Mouse (Mus musculus) forebrain, embryonic 12.5 days (tissue): ENCODE measurements at regions not wholly inside any gene's neighbourhood (a gene's known extent, or its start where the extent isn't known, plus 50 kb on each side); places are given as distances from the start of the nearest gene placed in this dataset.

ENCODE experiments used
- ATAC-seq: fragments of 200-750 bp; cut with Nextera tagmentation; 2 replicates; pipeline ENCODE4 v1.8.0; 2017; ENCODE audit warnings: moderate TSS enrichment; ENCODE audit not compliant: low FRiP score
- H3K27ac ChIP-seq: fragments of 300-500 bp; sonication (generic); 2 replicates; pipeline ENCODE4 v1.5.1; 2016; ENCODE audit warnings: mild to moderate bottlenecking
- H3K27me3 ChIP-seq: fragments of 300-500 bp; sonication (generic); 2 replicates; pipeline ENCODE4 v1.6.1; 2016; ENCODE audit warnings: mild to moderate bottlenecking
- H3K36me3 ChIP-seq: fragments of 300-500 bp; sonication (generic); replicated peaks from 2 replicates; pipeline ENCODE4 v1.6.1; 2016; ENCODE audit warnings: mild to moderate bottlenecking
- H3K4me1 ChIP-seq: fragments of 300-500 bp; sonication (generic); 2 replicates; pipeline ENCODE4 v1.6.1; 2016
- H3K4me2 ChIP-seq: fragments of 300-500 bp; sonication (generic); 2 replicates; pipeline ENCODE4 v1.6.1; 2016; ENCODE audit warnings: mild to moderate bottlenecking, moderate library complexity
- H3K4me3 ChIP-seq: fragments of 300-500 bp; sonication (generic); replicated peaks from 2 replicates; pipeline ENCODE4 v1.5.1; 2016; ENCODE audit warnings: mild to moderate bottlenecking
- H3K9ac ChIP-seq: fragments of 300-500 bp; sonication (generic); 2 replicates; pipeline ENCODE4 v1.6.1; 2016; ENCODE audit warnings: mild to moderate bottlenecking
- H3K9me3 ChIP-seq: fragments of 300-500 bp; sonication (generic); 2 replicates; pipeline ENCODE4 v1.6.1; 2016
- WGBS: fragments of 180-500 bp; shearing (Covaris S2); methylation state at CpG from one replicate; pipeline ENCODE4 v1.1.7; 2016; 5-methylcytosine and 5-hydroxymethylcytosine counted together

DNA sequence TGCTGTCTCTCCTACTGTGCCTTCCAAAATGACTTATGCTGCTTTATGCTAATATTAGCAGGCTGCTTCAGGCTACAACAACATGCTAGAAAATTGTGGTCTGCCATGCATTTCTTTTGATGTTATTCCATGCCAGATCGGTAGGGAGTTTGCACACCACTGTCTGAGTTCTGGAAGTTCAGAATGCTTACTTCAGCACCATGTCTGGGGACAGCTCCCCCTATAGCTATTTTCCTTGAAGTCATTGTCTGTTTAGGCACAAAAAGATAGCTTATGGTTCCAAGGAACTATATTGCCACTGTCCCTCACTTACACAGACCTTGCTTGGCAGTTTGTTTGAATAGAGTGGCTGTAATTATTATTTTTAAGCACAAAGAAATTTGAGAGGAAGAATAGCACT lies 666.8 kb upstream of the Klhl29 start:
- H3K9ac ChIP-seq = no peak overlapping the region
- ATAC-seq = no peak
- H3K4me1 ChIP-seq = peaks cover 9% of the 10 kb centered on the region
- no peak overlapping the region for H3K27ac ChIP-seq
- no peaks in the 10 kb centered on the region for H3K36me3 ChIP-seq
- 28% methylated on average over 1 of the region's 1 CpGs for WGBS
- no peak overlapping the region for H3K4me3 ChIP-seq
- no peak overlapping the region for H3K4me2 ChIP-seq
- H3K9me3 ChIP-seq = no peaks in the 10 kb centered on the region
- no peaks in the 10 kb centered on the region for H3K27me3 ChIP-seq

- Histone ChIP-seq H3K4me1 (no peaks in the 10 kb centered on the region), H3K4me3 (no peak overlapping the region), H3K27ac (no peak overlapping the region), H3K9ac (no peak overlapping the region), H3K27me3 (no peaks in the 10 kb centered on the region), H3K36me3 (no peaks in the 10 kb centered on the region), H3K9me3 (no peaks in the 10 kb centered on the region), H3K4me2 (no peak overlapping the region)
- no peak for ATAC-seq
- 89% methylated on average over 3 of the region's 3 CpGs for WGBS
Observed at GRCm38 (mm10) chr12:6024111-6024510, 648.6 kb upstream of the Klhl29 start.

DNA sequence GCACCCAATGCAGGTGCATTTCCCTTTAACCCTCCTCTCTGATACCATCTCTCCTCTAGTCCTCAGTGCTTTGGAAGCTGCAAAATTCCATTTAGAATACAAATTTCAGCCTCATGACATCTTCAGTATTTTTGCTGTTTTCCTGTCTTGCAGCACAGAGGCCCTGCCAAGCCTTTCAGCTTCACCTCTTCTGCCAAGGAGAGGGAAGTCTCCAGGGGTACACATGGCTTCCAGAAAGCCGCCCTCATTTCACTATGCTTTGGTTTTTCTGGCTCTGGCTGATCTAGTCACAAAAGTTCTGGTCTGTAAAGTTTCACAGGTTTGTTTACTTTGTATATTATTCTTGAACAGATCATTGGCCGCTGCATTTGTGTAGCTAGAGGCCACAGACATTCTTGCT lies 647.0 kb upstream of the Klhl29 start:
- H3K27me3 ChIP-seq = no peaks in the 10 kb centered on the region
- ATAC-seq = no peak
- H3K9ac ChIP-seq = no peak overlapping the region
- no peak overlapping the region for H3K27ac ChIP-seq
- WGBS = 86% methylated on average over 2 of the region's 2 CpGs
- no peaks in the 10 kb centered on the region for H3K4me1 ChIP-seq
- no peaks in the 10 kb centered on the region for H3K9me3 ChIP-seq
- H3K36me3 ChIP-seq = no peaks in the 10 kb centered on the region
- H3K4me3 ChIP-seq = no peak overlapping the region
- no peak overlapping the region for H3K4me2 ChIP-seq

- Histone ChIP-seq H3K4me2 (no peak overlapping the region), H3K36me3 (no peaks in the 10 kb centered on the region), H3K27me3 (no peaks in the 10 kb centered on the region), H3K4me3 (no peak overlapping the region), H3K9ac (no peak overlapping the region), H3K27ac (no peak overlapping the region), H3K9me3 (no peaks in the 10 kb centered on the region), H3K4me1 (peaks cover 5% of the 10 kb centered on the region; the same call in 1 of the 2 replicates)
- WGBS = 83% methylated on average over 3 of the region's 3 CpGs
- no peak for ATAC-seq
Observed at GRCm38 (mm10) chr12:6000961-6001360, 625.5 kb upstream of the Klhl29 start.

DNA sequence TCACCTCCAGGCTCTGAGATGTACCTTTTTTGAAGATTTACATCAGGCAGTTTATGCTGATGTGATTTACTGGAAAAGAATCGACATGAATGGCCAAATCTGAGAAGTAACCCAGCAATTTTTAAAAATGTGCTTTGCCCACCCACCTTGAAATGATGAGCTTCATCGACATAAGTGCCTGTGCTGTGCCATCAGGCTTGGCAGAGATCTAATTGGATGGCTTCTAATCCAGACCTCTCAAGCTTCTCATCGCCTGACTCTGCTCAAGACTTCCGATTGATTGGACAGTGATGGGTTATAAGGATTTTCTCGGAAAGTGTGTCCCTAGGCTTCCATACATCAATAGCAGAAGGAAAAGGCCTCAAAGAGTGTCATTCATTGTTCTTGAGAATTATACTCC lies 621.9 kb upstream of the Klhl29 start:
- Histone ChIP-seq H3K27me3 (no peaks in the 10 kb centered on the region), H3K4me1 (peaks cover 5% of the 10 kb centered on the region; the same call in 1 of the 2 replicates), H3K36me3 (no peaks in the 10 kb centered on the region), H3K4me3 (no peak overlapping the region), H3K27ac (no peak overlapping the region), H3K4me2 (no peak overlapping the region), H3K9ac (no peak overlapping the region), H3K9me3 (no peaks in the 10 kb centered on the region)
- WGBS = 84% methylated on average over 5 of the region's 5 CpGs
- ATAC-seq = no peak

- WGBS = 77% methylated on average over 6 of the region's 6 CpGs
Observed at GRCm38 (mm10) chr12:5996672-5997071, 621.2 kb upstream of the Klhl29 start.

DNA sequence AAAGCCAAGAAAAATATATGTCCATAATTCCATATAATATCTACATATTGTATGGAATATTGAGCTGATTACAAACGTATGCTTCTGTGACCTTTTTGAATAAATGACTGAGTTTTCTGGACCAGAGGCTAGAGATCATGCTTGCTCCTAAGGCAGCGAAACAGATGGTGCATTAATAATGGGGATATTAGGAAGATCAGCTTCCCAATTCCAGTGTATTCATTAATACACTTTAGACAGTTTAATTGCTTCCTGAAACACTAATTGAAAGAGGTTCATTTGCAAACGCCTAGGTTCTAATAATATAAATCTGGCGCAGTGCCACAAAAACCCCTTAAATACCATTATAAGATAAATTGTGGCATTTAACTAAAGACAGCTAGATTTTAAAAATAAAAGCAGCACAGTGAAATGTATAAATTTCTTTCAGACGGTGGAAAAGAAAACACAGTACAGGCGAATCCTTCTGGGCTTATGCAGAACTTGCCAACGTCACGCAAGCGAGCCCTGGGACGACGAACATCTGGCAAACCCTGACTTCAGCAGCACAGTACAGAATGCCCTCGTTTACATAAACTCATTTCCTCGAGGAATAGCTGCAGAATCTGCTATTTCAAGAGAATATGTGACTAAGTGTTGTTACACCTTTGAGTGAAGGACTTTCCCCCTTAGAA lies 608.6 kb upstream of the Klhl29 start:
- H3K4me2 ChIP-seq = no peak overlapping the region
- WGBS = 50% methylated on average over 13 of the region's 13 CpGs
- H3K4me1 ChIP-seq = no peaks in the 10 kb centered on the region; the same call in 1 of the 2 replicates
- no peak overlapping the region for H3K9ac ChIP-seq
- H3K27me3 ChIP-seq = no peaks in the 10 kb centered on the region
- H3K27ac ChIP-seq = no peak overlapping the region
- no peak; the same call in 1 of the 2 replicates for ATAC-seq
- H3K9me3 ChIP-seq = no peaks in the 10 kb centered on the region
- H3K4me3 ChIP-seq = no peak overlapping the region
- H3K36me3 ChIP-seq = no peaks in the 10 kb centered on the region

More at GRCm38 (mm10) chr12:5996672-5997071, 621.2 kb upstream of the Klhl29 start:
- Histone ChIP-seq H3K27me3 (no peaks in the 10 kb centered on the region), H3K4me2 (no peak overlapping the region), H3K36me3 (no peaks in the 10 kb centered on the region), H3K9me3 (no peaks in the 10 kb centered on the region), H3K27ac (no peak overlapping the region), H3K4me1 (peaks cover 5% of the 10 kb centered on the region; the same call in 1 of the 2 replicates), H3K4me3 (no peak overlapping the region), H3K9ac (no peak overlapping the region)
- ATAC-seq = no peak

DNA sequence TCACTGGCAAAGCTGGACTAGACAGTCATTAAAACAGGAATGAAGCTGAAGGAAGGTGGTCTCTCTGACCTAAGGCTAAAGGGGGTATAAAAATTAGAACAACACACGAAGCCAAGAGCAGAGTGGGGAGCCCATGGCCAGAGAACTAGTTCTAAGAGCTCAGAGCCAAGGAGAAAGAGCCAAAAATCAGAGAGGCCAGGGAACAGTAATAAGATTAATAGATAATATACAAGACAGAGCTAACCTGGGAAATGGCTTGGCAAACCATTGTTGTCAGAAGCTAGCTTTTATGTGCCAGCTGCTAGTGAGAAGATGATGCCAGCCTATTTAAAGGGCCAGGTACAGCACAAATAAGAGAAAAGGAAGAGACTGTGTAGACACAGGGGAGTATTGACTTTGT lies 606.6 kb upstream of the Klhl29 start:
- Histone ChIP-seq H3K4me1 (no peaks in the 10 kb centered on the region; the same call in 1 of the 2 replicates), H3K9me3 (no peaks in the 10 kb centered on the region)
- WGBS = 74% methylated on average over 1 of the region's 1 CpGs

GRCm38 (mm10) chr12:5975926-5976325 lies 600.4 kb upstream of the Klhl29 start:
- Histone ChIP-seq H3K9me3 (no peaks in the 10 kb centered on the region), H3K4me1 (no peaks in the 10 kb centered on the region), H3K4me3 (no peak overlapping the region), H3K27me3 (no peaks in the 10 kb centered on the region), H3K9ac (no peak overlapping the region), H3K36me3 (no peaks in the 10 kb centered on the region), H3K27ac (no peak overlapping the region), H3K4me2 (no peak overlapping the region)
- WGBS = 96% methylated on average over 4 of the region's 4 CpGs
- ATAC-seq = no peak

More for the DNA sequence above, 606.6 kb upstream of the Klhl29 start:
- H3K27ac ChIP-seq = no peak overlapping the region
- H3K4me2 ChIP-seq = no peak overlapping the region
- no peak for ATAC-seq
- H3K36me3 ChIP-seq = no peaks in the 10 kb centered on the region
- no peaks in the 10 kb centered on the region for H3K27me3 ChIP-seq
- H3K4me3 ChIP-seq = no peak overlapping the region
- H3K9ac ChIP-seq = no peak overlapping the region

DNA sequence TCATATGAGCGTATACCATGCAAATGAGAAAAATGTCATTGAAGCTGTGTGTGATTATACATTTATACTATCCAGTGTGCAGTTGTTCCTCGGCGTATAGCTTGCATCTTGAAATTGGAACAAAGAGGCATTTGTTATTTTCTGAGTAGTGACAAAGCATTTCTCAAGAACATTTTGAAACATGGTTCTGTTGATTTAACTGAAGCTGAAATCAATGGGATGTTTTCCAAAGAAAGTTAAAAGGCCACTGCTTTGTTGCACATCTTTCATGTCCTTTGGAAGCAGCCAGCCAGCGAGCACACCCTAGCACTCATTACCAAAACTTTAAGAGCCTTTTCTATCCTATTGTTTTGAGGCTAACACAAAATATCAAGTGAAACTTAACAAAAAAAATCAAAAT lies 594.1 kb upstream of the Klhl29 start:
- Histone ChIP-seq H3K36me3 (no peaks in the 10 kb centered on the region), H3K27ac (no peak overlapping the region), H3K9ac (no peak overlapping the region), H3K27me3 (no peaks in the 10 kb centered on the region), H3K4me3 (no peak overlapping the region), H3K9me3 (no peaks in the 10 kb centered on the region), H3K4me1 (no peaks in the 10 kb centered on the region), H3K4me2 (no peak overlapping the region)
- ATAC-seq = no peak
- WGBS = 83% methylated on average over 4 of the region's 4 CpGs

GRCm38 (mm10) chr12:5956141-5956540 lies 580.7 kb upstream of the Klhl29 start:
- Histone ChIP-seq H3K27me3 (no peaks in the 10 kb centered on the region), H3K9me3 (no peaks in the 10 kb centered on the region), H3K36me3 (no peaks in the 10 kb centered on the region), H3K4me2 (no peak overlapping the region), H3K4me1 (no peaks in the 10 kb centered on the region), H3K27ac (no peak overlapping the region), H3K9ac (no peak overlapping the region), H3K4me3 (no peak overlapping the region)
- WGBS = 71% methylated on average over 2 of the region's 2 CpGs
- no peak for ATAC-seq

DNA sequence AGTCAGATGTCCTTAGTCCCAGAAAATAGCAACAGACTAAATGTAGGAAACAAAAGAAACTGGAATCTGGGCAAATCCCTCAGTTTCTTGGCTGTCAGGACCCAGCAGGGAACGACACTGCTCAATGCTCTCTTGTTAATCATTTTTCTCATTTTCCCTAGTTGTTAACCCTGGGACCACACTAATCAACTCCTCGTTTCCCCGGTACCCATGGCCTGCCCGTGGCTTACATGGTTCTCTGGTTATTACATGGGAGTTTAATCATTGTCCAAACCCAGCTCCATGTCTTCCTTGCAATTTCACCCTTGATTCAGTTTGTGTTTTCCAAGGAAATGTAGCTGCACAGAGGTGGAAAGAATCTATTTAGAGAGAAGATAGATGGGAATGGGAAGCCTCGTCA lies 580.1 kb upstream of the Klhl29 start:
- H3K9me3 ChIP-seq = no peaks in the 10 kb centered on the region
- no peaks in the 10 kb centered on the region for H3K36me3 ChIP-seq
- H3K4me3 ChIP-seq = no peak overlapping the region
- 53% methylated on average over 5 of the region's 5 CpGs for WGBS
- no peak overlapping the region for H3K9ac ChIP-seq
- H3K27ac ChIP-seq = no peak overlapping the region
- no peak for ATAC-seq
- no peak overlapping the region for H3K4me2 ChIP-seq
- H3K4me1 ChIP-seq = no peaks in the 10 kb centered on the region
- H3K27me3 ChIP-seq = no peaks in the 10 kb centered on the region

DNA sequence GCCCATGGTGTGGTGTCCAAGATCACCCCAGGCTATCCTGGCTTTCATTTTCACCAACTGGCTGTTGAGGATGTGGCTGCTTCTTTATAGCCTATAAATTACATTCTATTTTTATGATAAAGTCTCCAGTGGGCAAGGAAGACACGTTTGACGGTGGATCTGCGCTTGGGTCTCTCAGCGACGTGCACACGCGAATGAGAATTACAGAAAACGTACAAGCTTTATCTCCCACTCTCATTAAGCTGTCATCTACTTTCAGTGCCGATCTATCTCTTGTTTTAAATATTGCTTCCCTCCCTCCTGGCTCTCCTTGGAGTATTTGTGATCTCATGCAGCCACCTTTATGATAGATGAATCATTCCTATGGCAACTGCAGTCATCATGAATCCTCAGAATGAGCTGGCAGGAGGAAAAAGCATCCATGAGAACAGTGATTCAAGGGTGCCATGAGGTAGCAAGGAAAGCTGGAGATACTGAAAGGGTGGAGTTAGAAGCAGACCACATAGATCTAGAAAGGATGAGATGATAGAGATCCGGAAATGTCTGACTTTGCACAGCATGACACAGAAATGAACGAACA lies 568.0 kb upstream of the Klhl29 start:
- Histone ChIP-seq H3K9me3 (no peaks in the 10 kb centered on the region), H3K4me2 (no peak overlapping the region), H3K27me3 (no peaks in the 10 kb centered on the region), H3K4me1 (no peaks in the 10 kb centered on the region), H3K9ac (no peak overlapping the region), H3K4me3 (no peak overlapping the region), H3K36me3 (no peaks in the 10 kb centered on the region), H3K27ac (no peak overlapping the region)
- WGBS = 94% methylated on average over 11 of the region's 11 CpGs
- no peak for ATAC-seq
